ENCODE assay signal across 13 mouse cellular contexts in the genomic region with DNA sequence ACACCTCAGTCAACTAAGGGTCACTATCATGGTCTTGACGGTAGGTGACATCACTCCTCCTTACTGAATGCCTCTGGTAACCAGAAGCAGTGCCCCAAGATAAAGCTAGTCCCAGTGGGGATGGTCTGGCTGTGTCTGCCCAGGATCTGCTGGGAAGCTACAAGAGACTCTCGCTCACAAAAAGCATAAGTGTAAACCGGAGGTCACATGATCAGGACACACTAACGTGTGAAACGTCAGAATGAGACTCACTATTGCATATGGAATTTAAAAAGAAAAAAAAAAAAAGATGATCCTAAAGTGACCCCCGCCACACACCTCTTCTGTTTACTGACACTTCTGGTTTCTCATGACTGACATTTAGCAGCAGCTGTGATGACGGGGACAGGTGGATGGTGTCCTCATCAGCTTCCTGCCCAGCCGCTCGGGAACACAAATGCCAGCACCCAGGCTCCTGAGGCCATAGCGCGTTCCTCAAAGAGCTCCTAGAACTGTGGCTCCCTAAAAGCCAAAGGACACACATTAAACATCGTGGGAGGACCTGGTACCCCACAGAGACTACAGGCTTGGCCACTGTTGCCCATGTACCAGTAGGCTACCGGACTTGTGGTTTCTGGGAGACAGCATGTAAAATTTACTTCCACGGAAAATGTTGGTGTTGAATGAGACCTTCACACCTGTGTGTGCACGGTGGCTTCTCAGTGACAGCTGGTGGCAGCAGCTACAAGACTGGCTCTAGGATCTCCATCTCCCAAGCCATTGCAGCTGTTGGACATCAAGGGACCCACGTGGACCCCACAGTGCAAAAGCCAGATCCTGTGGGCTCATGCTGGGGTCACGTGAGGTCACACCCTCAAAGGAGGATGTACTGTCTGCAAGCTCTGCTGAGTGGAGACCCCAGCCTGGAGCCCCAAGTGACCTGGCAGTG. TPM values are rescaled to one million over a fixed set of nuclear protein-coding genes. Genes with fewer than 3 reads are reported as not detected.
A peak's percentile ranks its signal among the peaks of the same experiment; 100 is the strongest.
DNase-seq lines count a peak whose midpoint lies in the region; ATAC-seq and TF ChIP-seq lines count a peak whose summit lies in the region.
"Had no signal": no experiment of that assay in that cellular context is flagged by ENCODE, and none has a peak within 500 bp of the region (broad histone marks: within the 10 kb centered on the region; RNA-seq: fewer than 3 reads in every experiment).

No protein-coding gene starts in this region.

- peak overlapping the region; percentile 39 for H3ac ChIP-seq in C2C12 (ENCODE audit: control insufficient read depth, insufficient read length, low read depth)

- no peak overlapping the region for H3K9ac ChIP-seq in limb, embryonic 14.5 days (ENCODE audit: low read depth, low read length, severe bottlenecking)
- H3K9ac ChIP-seq in limb, embryonic 15.5 days = no peak overlapping the region
- H3K9ac ChIP-seq in midbrain, embryonic 11.5 days (ENCODE audit: low read length) = no peak overlapping the region
- H3K9ac ChIP-seq: heart, embryonic 15.5 days; hindbrain, embryonic 15.5 days had no signal

- H3K4me1 ChIP-seq in limb, embryonic 14.5 days (ENCODE audit: control insufficient read depth, insufficient read depth, low read length) = 0 out of 2 replicates have a peak, but pooled peaks cover 2% of the 10 kb centered on the region
- H3K4me1 ChIP-seq in limb, embryonic 10.5 days = peaks cover 45% of the 10 kb centered on the region
- peaks cover 25% of the 10 kb centered on the region for H3K4me1 ChIP-seq in limb, embryonic 15.5 days
- no peaks in the 10 kb centered on the region for H3K4me1 ChIP-seq in midbrain, embryonic 11.5 days (ENCODE audit: control insufficient read depth, insufficient read depth, low read length)
- H3K4me1 ChIP-seq: hindbrain, embryonic 15.5 days had no signal

- DNase-seq in heart, adult 11 months = peak; percentile 92
- no peak for DNase-seq in heart, postnatal 25 days (ENCODE audit: low spot score)
- DNase-seq in limb, embryonic 14.5 days (ENCODE audit: low spot score) = no peak
- no peak for DNase-seq in limb, embryonic 10.5 days (ENCODE audit: low spot score)
- no peak for DNase-seq in midbrain, embryonic 11.5 days (ENCODE audit: low spot score, missing footprints)
- DNase-seq in left cerebral cortex, adult 8-10 months (ENCODE audit: low spot score in 2 of 2) = no peak

- H3K79me2 ChIP-seq in C2C12 (ENCODE audit: control insufficient read depth, insufficient read depth) = peaks cover 11% of the 10 kb centered on the region

- no peak for TF ChIP-seq CTCF in C2C12 (IDR thresholded peaks at IDR 0.05; ENCODE audit: control insufficient read depth, insufficient read depth, insufficient read length)

- WGBS in limb, embryonic 14.5 days = 74% methylated on average over 17 of the region's 17 CpGs
- 80% methylated on average over 17 of the region's 17 CpGs for WGBS in limb, embryonic 10.5 days
- 72% methylated on average over 17 of the region's 17 CpGs for WGBS in limb, embryonic 15.5 days
- 84% methylated on average over 17 of the region's 17 CpGs for WGBS in midbrain, embryonic 11.5 days

- ATAC-seq in limb, embryonic 14.5 days (ENCODE audit: low FRiP score, low read depth) = 0 out of 2 replicates have a peak, but pooled peaks have one; percentile 7
- ATAC-seq in limb, embryonic 15.5 days (ENCODE audit: insufficient number of reproducible peaks, low FRiP score, low TSS enrichment, low read depth) = no peak
- no peak for ATAC-seq in midbrain, embryonic 11.5 days (ENCODE audit: low FRiP score)

- H3K27me3 ChIP-seq in limb, embryonic 14.5 days (ENCODE audit: control insufficient read depth, insufficient read depth, low read length) = no peaks in the 10 kb centered on the region
- H3K27me3 ChIP-seq in limb, embryonic 10.5 days (ENCODE audit: low read depth, poor library complexity, severe bottlenecking) = peaks cover under 1% of the 10 kb centered on the region; the same call in 1 of the 2 replicates
- no peaks in the 10 kb centered on the region for H3K27me3 ChIP-seq in C2C12 (ENCODE audit: control insufficient read depth, insufficient read depth, insufficient read length)
- H3K27me3 ChIP-seq in limb, embryonic 15.5 days = 0 out of 2 replicates have a peak, but pooled peaks cover 3% of the 10 kb centered on the region
- H3K27me3 ChIP-seq in midbrain, embryonic 11.5 days (ENCODE audit: control insufficient read depth, insufficient read depth, low read length) = no peaks in the 10 kb centered on the region
- H3K27me3 ChIP-seq: CH12.LX; hindbrain, embryonic 15.5 days had no signal

- TF ChIP-seq POLR2A in limb, embryonic 14.5 days (IDR thresholded peaks at IDR 0.05; ENCODE audit: borderline replicate concordance, extremely low read depth, insufficient read depth, insufficient read length) = no peak

- intact Hi-C loops in heart, postnatal 25 days (cut with DNase I) = loop anchor here (1.0 kb wide), 1 partner anchor 69 kb away; no protein-coding TSS in a partner anchor

- no peak overlapping the region for H3K4me3 ChIP-seq in limb, embryonic 14.5 days (replicated peaks; ENCODE audit: low read length)
- no peak overlapping the region for H3K4me3 ChIP-seq in limb, embryonic 10.5 days
- H3K4me3 ChIP-seq in C2C12 (ENCODE audit: insufficient read depth, poor library complexity, severe bottlenecking) = no peak overlapping the region
- H3K4me3 ChIP-seq in limb, embryonic 15.5 days = no peak overlapping the region
- H3K4me3 ChIP-seq in midbrain, embryonic 11.5 days (ENCODE audit: low read depth, low read length) = no peak overlapping the region
- H3K4me3 ChIP-seq: embryonic facial prominence, embryonic 10.5 days; forebrain, embryonic 10.5 days; heart, embryonic 15.5 days; hindbrain, embryonic 15.5 days had no signal

- no peak overlapping the region for H3K4me2 ChIP-seq in limb, embryonic 14.5 days (replicated peaks; ENCODE audit: low read depth, low read length, severe bottlenecking)
- no peak overlapping the region for H3K4me2 ChIP-seq in limb, embryonic 15.5 days
- no peak overlapping the region for H3K4me2 ChIP-seq in midbrain, embryonic 11.5 days
- H3K4me2 ChIP-seq: heart, embryonic 15.5 days; hindbrain, embryonic 15.5 days had no signal

- no peak overlapping the region for H3K27ac ChIP-seq in limb, embryonic 14.5 days (replicated peaks; ENCODE audit: low read depth, low read length)
- H3K27ac ChIP-seq in limb, embryonic 10.5 days = no peak overlapping the region
- peak overlapping the region; percentile 34 for H3K27ac ChIP-seq in limb, embryonic 15.5 days
- H3K27ac ChIP-seq in midbrain, embryonic 11.5 days (ENCODE audit: low read depth, low read length) = no peak overlapping the region
- H3K27ac ChIP-seq: embryonic facial prominence, embryonic 10.5 days; heart, embryonic 15.5 days; hindbrain, embryonic 15.5 days had no signal

- no peaks in the 10 kb centered on the region for H3K79me3 ChIP-seq in C2C12 (ENCODE audit: low read depth)

- no peaks in the 10 kb centered on the region for H3K9me3 ChIP-seq in limb, embryonic 14.5 days (ENCODE audit: control insufficient read depth, low read length)
- H3K9me3 ChIP-seq in limb, embryonic 10.5 days (replicated peaks) = no peaks in the 10 kb centered on the region
- no peaks in the 10 kb centered on the region for H3K9me3 ChIP-seq in limb, embryonic 15.5 days
- no peaks in the 10 kb centered on the region for H3K9me3 ChIP-seq in midbrain, embryonic 11.5 days (ENCODE audit: control insufficient read depth, low read length)
- H3K9me3 ChIP-seq: embryonic facial prominence, embryonic 10.5 days; forebrain, embryonic 10.5 days; heart, embryonic 15.5 days; hindbrain, embryonic 15.5 days had no signal

- H3K36me3 ChIP-seq in limb, embryonic 14.5 days (ENCODE audit: control insufficient read depth, insufficient read depth, low read length) = peaks cover 31% of the 10 kb centered on the region
- peaks cover 39% of the 10 kb centered on the region for H3K36me3 ChIP-seq in limb, embryonic 10.5 days
- peaks cover 20% of the 10 kb centered on the region for H3K36me3 ChIP-seq in C2C12 (ENCODE audit: control insufficient read depth, insufficient read depth)
- H3K36me3 ChIP-seq in limb, embryonic 15.5 days = peaks cover 35% of the 10 kb centered on the region
- peaks cover 6% of the 10 kb centered on the region for H3K36me3 ChIP-seq in midbrain, embryonic 11.5 days (ENCODE audit: control insufficient read depth, insufficient read depth, low read length)

TF ChIP-seq in C2C12, 6 proteins besides CTCF, POLR2A, EP300 and RAD21:
- TF ChIP-seq MAX (IDR thresholded peaks at IDR 0.05) (no peak), MYOG (IDR thresholded peaks at IDR 0.05; ENCODE audit: control insufficient read depth, extremely low read depth, insufficient read length) (no peak), CEBPB (IDR thresholded peaks at IDR 0.05; ENCODE audit: low read depth) (no peak), FOSL1 (IDR thresholded peaks at IDR 0.05; ENCODE audit: insufficient read depth, low read length, poor library complexity, severe bottlenecking) (no peak), MYOD1 (IDR thresholded peaks at IDR 0.05; ENCODE audit: control insufficient read depth, insufficient read length, low read depth) (peak; percentile 79), USF1 (IDR thresholded peaks at IDR 0.05; ENCODE audit: low read depth) (peak; percentile 50)

RNA-seq across cellular contexts. Expression of a gene that starts 25.8 kb away (rescaled TPM):
- total RNA-seq in heart, postnatal 25 days (2021) = 100 to 1,000 TPM in 1 of 2 experiments, 10 to 100 TPM in 1; 99.3 to 105 TPM
- 137 and 158 TPM in 2 replicates for polyA plus RNA-seq in limb, embryonic 14.5 days (2012; rRNA removed)
- 269 and 270 TPM in 2 replicates for polyA plus RNA-seq in limb, embryonic 14.5 days (2014; fragmentation: Nextera tagmentation; extraction: Ambion mirVana)
- 375 and 404 TPM in 2 replicates for polyA plus RNA-seq in limb, embryonic 10.5 days (2016; fragmentation: Nextera tagmentation; extraction: Ambion mirVana)
- 237 TPM for polyA plus RNA-seq in C2C12 (2012; fragmentation: generic; extraction: Trizol)
- polyA plus RNA-seq in limb, embryonic 15.5 days (2015; fragmentation: Nextera tagmentation; extraction: Ambion mirVana) = 289 and 315 TPM in 2 replicates
- 252 and 273 TPM in 2 replicates for polyA plus RNA-seq in midbrain, embryonic 11.5 days (2014; fragmentation: Nextera tagmentation; extraction: Ambion mirVana)
- 100 to 1,000 TPM; 257 to 274 (median 265) TPM for total RNA-seq in left cerebral cortex, adult 8-10 months (2022)

RNA-seq across cellular contexts. Expression of a gene that starts 55.2 kb away (rescaled TPM):
- total RNA-seq in heart, postnatal 25 days (2021) = 10 to 100 TPM; 18.0 to 18.4 TPM
- 6.1 and 11.0 TPM in 2 replicates for polyA plus RNA-seq in limb, embryonic 14.5 days (2012; rRNA removed)
- polyA plus RNA-seq in limb, embryonic 14.5 days (2014; fragmentation: Nextera tagmentation; extraction: Ambion mirVana) = 7.5 and 16.3 TPM in 2 replicates
- polyA plus RNA-seq in limb, embryonic 10.5 days (2016; fragmentation: Nextera tagmentation; extraction: Ambion mirVana) = 1.0 and 4.0 TPM in 2 replicates
- polyA plus RNA-seq in C2C12 (2012; fragmentation: generic; extraction: Trizol) = 0.44 TPM
- 3.9 and 9.4 TPM in 2 replicates for polyA plus RNA-seq in limb, embryonic 15.5 days (2015; fragmentation: Nextera tagmentation; extraction: Ambion mirVana)
- polyA plus RNA-seq in midbrain, embryonic 11.5 days (2014; fragmentation: Nextera tagmentation; extraction: Ambion mirVana) = 5.8 and 5.9 TPM in 2 replicates
- 10 to 100 TPM; 26.0 to 42.5 (median 32.6) TPM for total RNA-seq in left cerebral cortex, adult 8-10 months (2022)
